Mouse (Mus musculus) intestine, embryonic 14.5 days (tissue): ENCODE results near the gene Nktr. TPM values are rescaled to one million over a fixed set of nuclear protein-coding genes. Genes with fewer than 3 reads are reported as not detected.

Experiments
- ATAC-seq: fragments of 200-750 bp; cut with Nextera tagmentation; replicated peaks from 2 replicates; pipeline ENCODE4 v1.8.0; 2017; ENCODE audit warnings: low read depth, moderate number of reproducible peaks, moderate TSS enrichment, moderate library complexity; ENCODE audit not compliant: low FRiP score, low TSS enrichment
- DNase-seq: peaks from one replicate; pipeline ENCODE4 v3.0.0-alpha.2; 2018; ENCODE audit warnings: low spot score
- H3K27ac ChIP-seq: fragments of 300-500 bp; sonication (generic); 2 replicates; pipeline ENCODE4 v1.5.1; 2014; ENCODE audit warnings: low read depth, mild to moderate bottlenecking, control low read depth
- H3K27me3 ChIP-seq: fragments of 300-500 bp; sonication (generic); replicated peaks from 2 replicates; pipeline ENCODE4 v1.6.1; 2014; ENCODE audit warnings: low read length, control low read depth; ENCODE audit not compliant: control insufficient read depth, insufficient read depth
- H3K36me3 ChIP-seq: fragments of 300-500 bp; sonication (generic); 2 replicates; pipeline ENCODE4 v1.6.1; 2014; ENCODE audit warnings: low read length, control low read depth; ENCODE audit not compliant: control insufficient read depth, insufficient read depth
- H3K4me1 ChIP-seq: fragments of 300-500 bp; sonication (generic); replicated peaks from 2 replicates; pipeline ENCODE4 v1.6.1; 2014; ENCODE audit warnings: low read length, control low read depth, mixed read lengths; ENCODE audit not compliant: control insufficient read depth, insufficient read depth
- H3K4me2 ChIP-seq: fragments of 300-500 bp; sonication (generic); 2 replicates; pipeline ENCODE4 v1.6.1; 2014; ENCODE audit warnings: low read length
- H3K4me3 ChIP-seq: fragments of 300-500 bp; sonication (generic); 2 replicates; pipeline ENCODE4 v1.5.1; 2014; ENCODE audit warnings: low read depth, low read length, control low read depth, mixed read lengths
- H3K9ac ChIP-seq: fragments of 300-500 bp; sonication (generic); 2 replicates; pipeline ENCODE4 v1.6.1; 2014; ENCODE audit warnings: mild to moderate bottlenecking, low read length
- H3K9me3 ChIP-seq: fragments of 300-500 bp; sonication (generic); 2 replicates; pipeline ENCODE4 v1.6.1; 2016; ENCODE audit warnings: low read length, control low read depth; ENCODE audit not compliant: control insufficient read depth
- whole genome bisulfite sequencing: fragments of 180-500 bp; shearing (Covaris S2); extraction: QIAGEN DNeasy Blood & Tissue Kit; methylation state at CpG from one replicate; pipeline ENCODE4 v1.1.7; 2014; 5-methylcytosine and 5-hydroxymethylcytosine counted together
- polyA plus RNA-seq: library from polyadenylated mRNA; unstranded; fragments of >200 nt; fragmentation: Nextera tagmentation; extraction: Ambion mirVana; gene quantifications from 2 replicates; pipeline ENCODE4 v1.2.1, GENCODE M21; 2014

Gene Nktr
- polyA plus RNA-seq, 1 experiment from 2014 or later = 71.7 TPM

GRCm38 (mm10) chr9:121798887-121799520 is 80.0 kb downstream of the Nktr start:
- H3K27ac ChIP-seq = no peak overlapping the region

DNA sequence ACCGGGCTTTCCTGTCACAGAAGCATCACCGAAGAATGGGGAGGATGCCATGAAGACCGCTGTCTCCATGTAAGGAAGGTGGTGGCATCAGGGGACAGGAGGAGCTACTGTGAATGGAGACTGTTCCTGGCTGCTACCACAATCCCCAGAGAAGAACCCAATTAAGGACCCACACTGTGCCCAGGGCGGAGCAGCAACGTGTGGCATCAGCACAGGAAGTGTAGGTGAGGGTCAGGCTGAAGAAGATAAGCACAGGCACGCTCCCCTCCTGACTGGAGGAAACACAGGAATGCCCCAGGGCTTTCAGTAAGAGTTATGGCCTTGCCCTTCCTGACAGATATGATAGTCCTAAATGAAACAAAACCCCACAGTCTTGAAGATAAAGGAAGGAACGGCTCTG is 83.8 kb downstream of the Nktr start:
- DNase-seq (no peak), ATAC-seq (no peak)
- no peak overlapping the region for H3K4me3 ChIP-seq
- H3K36me3 ChIP-seq = no peaks in the 10 kb centered on the region
- H3K4me1 ChIP-seq = no peaks in the 10 kb centered on the region
- no peaks in the 10 kb centered on the region for H3K27me3 ChIP-seq
- no peaks in the 10 kb centered on the region for H3K9me3 ChIP-seq
- no peak overlapping the region for H3K27ac ChIP-seq
- no peak overlapping the region for H3K4me2 ChIP-seq
- H3K9ac ChIP-seq = no peak overlapping the region
- 47% methylated on average over 7 of the region's 7 CpGs for WGBS

More at GRCm38 (mm10) chr9:121798887-121799520, 80.0 kb downstream of the Nktr start:
- H3K9ac ChIP-seq = no peak overlapping the region; the same call in 1 of the 2 replicates
- ATAC-seq = no peak
- no peaks in the 10 kb centered on the region for H3K27me3 ChIP-seq
- H3K36me3 ChIP-seq = no peaks in the 10 kb centered on the region
- WGBS = 51% methylated on average over 6 of the region's 6 CpGs
- no peaks in the 10 kb centered on the region; the same call in 1 of the 2 replicates for H3K4me1 ChIP-seq
- no peak overlapping the region for H3K4me2 ChIP-seq
- DNase-seq = no peak
- no peaks in the 10 kb centered on the region for H3K9me3 ChIP-seq
- no peak overlapping the region for H3K4me3 ChIP-seq

Other genes with a start within 250 kb of the Nktr start
- 6.5 and 7.0 TPM in 2 replicates for gene Cck, start 223.5 kb upstream of the Nktr start, polyA plus RNA-seq
- not detected in 2 replicates for gene Lyzl4, start 77.1 kb upstream of the Nktr start, polyA plus RNA-seq
- gene Vipr1, start 76.5 kb upstream of the Nktr start, polyA plus RNA-seq = 3.9 and 5.9 TPM in 2 replicates
- 9.5 and 9.7 TPM in 2 replicates for gene Sec22c, start 13.7 kb upstream of the Nktr start, polyA plus RNA-seq
- 135 and 152 TPM in 2 replicates for gene Ss18l2, start 8.8 kb upstream of the Nktr start, polyA plus RNA-seq
- 13.1 and 14.1 TPM in 2 replicates for gene Zfp651, start 40.2 kb downstream of the Nktr start, polyA plus RNA-seq
- 0.22 and 0.26 TPM in 2 replicates for gene Klhl40, start 58.4 kb downstream of the Nktr start, polyA plus RNA-seq
- gene Hhatl, start 73.3 kb downstream of the Nktr start, polyA plus RNA-seq = 2.0 and 2.4 TPM in 2 replicates
- gene Ccdc13, start 120.3 kb downstream of the Nktr start, polyA plus RNA-seq = 1.9 and 2.5 TPM in 2 replicates
- gene Higd1a, start 139.2 kb downstream of the Nktr start, polyA plus RNA-seq = 190 and 193 TPM in 2 replicates
- 0.23 and 0.24 TPM in 2 replicates for gene Ackr2, start 179.2 kb downstream of the Nktr start, polyA plus RNA-seq
- not detected in 2 replicates for gene Cyp8b1, start 197.1 kb downstream of the Nktr start, polyA plus RNA-seq
- gene Fam198a, start 231.8 kb downstream of the Nktr start, polyA plus RNA-seq = 2.7 and 2.9 TPM in 2 replicates